Mouse (Mus musculus) heart, embryonic 11.5 days (tissue): ENCODE measurements around the gene 1110051M20Rik. TPM values are rescaled to one million over a fixed set of nuclear protein-coding genes. Genes with fewer than 3 reads are reported as not detected.

Experiments used
- ATAC-seq: fragments of 200-750 bp; cut with Nextera tagmentation; replicated peaks from 2 replicates; pipeline ENCODE4 v1.8.0; 2017; ENCODE audit warnings: moderate library complexity; ENCODE audit not compliant: insufficient number of reproducible peaks, low FRiP score, low TSS enrichment
- H3K27ac ChIP-seq: fragments of 300-500 bp; sonication (generic); 2 replicates; pipeline ENCODE4 v1.5.1; 2014; ENCODE audit warnings: mild to moderate bottlenecking, low read depth, low read length
- H3K27me3 ChIP-seq: fragments of 300-500 bp; sonication (generic); 2 replicates; pipeline ENCODE4 v1.6.1; 2014; ENCODE audit warnings: mild to moderate bottlenecking, low read length, mixed read lengths; ENCODE audit not compliant: control insufficient read depth, insufficient read depth
- H3K36me3 ChIP-seq: fragments of 300-500 bp; sonication (generic); 2 replicates; pipeline ENCODE4 v1.6.1; 2014; ENCODE audit warnings: mild to moderate bottlenecking, low read length, moderate library complexity, mixed read lengths; ENCODE audit not compliant: control insufficient read depth, insufficient read depth
- H3K4me1 ChIP-seq: fragments of 300-500 bp; sonication (generic); 2 replicates; pipeline ENCODE4 v1.6.1; 2014; ENCODE audit warnings: low read length; ENCODE audit not compliant: control insufficient read depth, insufficient read depth
- H3K4me2 ChIP-seq: fragments of 300-500 bp; sonication (generic); 2 replicates; pipeline ENCODE4 v1.6.1; 2014; ENCODE audit warnings: mild to moderate bottlenecking, moderate library complexity
- H3K4me3 ChIP-seq: fragments of 300-500 bp; sonication (generic); 2 replicates; pipeline ENCODE4 v1.5.1; 2014; ENCODE audit warnings: low read depth, low read length
- H3K9ac ChIP-seq: fragments of 300-500 bp; sonication (generic); 2 replicates; pipeline ENCODE4 v1.6.1; 2014; ENCODE audit warnings: mild to moderate bottlenecking, low read depth, low read length, moderate library complexity
- H3K9me3 ChIP-seq: fragments of 300-500 bp; sonication (generic); replicated peaks from 2 replicates; pipeline ENCODE4 v1.6.1; 2016; ENCODE audit warnings: low read length; ENCODE audit not compliant: control insufficient read depth
- WGBS: fragments of 180-500 bp; shearing (Covaris S2); extraction: QIAGEN DNeasy Blood & Tissue Kit; methylation state at CpG from one replicate; pipeline ENCODE4 v1.1.7; 2014; ENCODE audit not compliant: insufficient replicate concordance; 5-methylcytosine and 5-hydroxymethylcytosine counted together
- polyA plus RNA-seq: library from polyadenylated mRNA; unstranded; fragments of >200 nt; fragmentation: Nextera tagmentation; extraction: Ambion mirVana; gene quantifications from 2 replicates; pipeline ENCODE4 v1.2.1, GENCODE M21; 2014

1110051M20Rik gene
- polyA plus RNA-seq, 1 experiment from 2014 or later: 43.9 TPM

- Histone ChIP-seq H3K4me2 (no peak overlapping the region), H3K4me1 (peaks cover 34% of the 10 kb centered on the region), H3K9ac (peak overlapping the region; percentile 22; the same call in 1 of the 2 replicates), H3K9me3 (no peaks in the 10 kb centered on the region), H3K27me3 (no peaks in the 10 kb centered on the region), H3K36me3 (no peaks in the 10 kb centered on the region), H3K27ac (peak overlapping the region; percentile 62), H3K4me3 (no peak overlapping the region)
- WGBS: 37% methylated on average over 3 of the region's 3 CpGs
- ATAC-seq: no peak
Measured at GRCm38 (mm10) chr2:91461341-91461740, 16.8 kb upstream of the 1110051M20Rik start.

DNA sequence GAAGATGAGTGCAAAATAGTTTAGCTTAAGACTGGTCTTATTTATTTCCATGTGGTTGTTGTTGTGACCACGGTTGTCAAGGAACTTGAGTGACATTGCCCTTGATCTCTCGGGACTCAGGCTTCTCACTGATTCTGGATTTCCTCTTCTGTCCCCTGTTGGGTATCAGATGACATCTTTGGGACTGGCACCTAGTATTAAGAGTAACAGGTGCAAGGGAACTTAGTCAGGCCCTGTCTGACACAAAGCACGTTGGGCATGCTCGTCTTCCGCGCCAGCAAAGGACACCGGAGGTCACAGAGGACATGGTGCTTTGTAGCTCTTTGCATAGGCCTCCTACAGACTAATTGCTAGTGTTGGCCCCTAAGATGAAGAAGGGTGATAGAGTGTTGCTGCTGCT, 16.3 kb upstream of the 1110051M20Rik start:
- no peak for ATAC-seq
- 37% methylated on average over 7 of the region's 7 CpGs for WGBS
- H3K27me3 ChIP-seq: no peaks in the 10 kb centered on the region
- H3K27ac ChIP-seq: peak overlapping the region; percentile 62; the same call in 1 of the 2 replicates
- no peak overlapping the region for H3K4me3 ChIP-seq
- H3K4me2 ChIP-seq: no peak overlapping the region; the same call in 1 of the 2 replicates
- H3K9ac ChIP-seq: no peak overlapping the region
- H3K4me1 ChIP-seq: peaks cover 34% of the 10 kb centered on the region
- H3K36me3 ChIP-seq: no peaks in the 10 kb centered on the region
- H3K9me3 ChIP-seq: no peaks in the 10 kb centered on the region

DNA sequence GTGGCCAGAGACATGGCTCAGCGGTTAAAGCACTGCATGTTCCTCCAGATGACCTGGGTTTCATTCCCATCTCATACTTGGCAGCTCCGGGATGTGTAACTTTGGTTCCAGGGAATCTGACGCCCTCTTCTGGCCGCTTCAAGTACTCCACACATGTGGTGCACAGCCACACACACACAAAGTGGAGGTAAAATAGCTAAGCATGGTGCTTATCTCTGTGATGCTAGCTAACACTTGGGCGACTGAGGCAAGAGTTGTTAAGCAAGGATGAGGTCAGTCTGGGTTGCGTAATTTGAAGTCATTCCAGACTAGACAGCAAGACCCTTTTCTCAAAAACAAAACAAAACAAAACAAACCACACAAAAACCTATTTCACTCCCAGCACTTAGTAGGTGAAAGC, 15.6 kb upstream of the 1110051M20Rik start:
- no peaks in the 10 kb centered on the region for H3K27me3 ChIP-seq
- peaks cover 34% of the 10 kb centered on the region for H3K4me1 ChIP-seq
- no peaks in the 10 kb centered on the region for H3K9me3 ChIP-seq
- H3K27ac ChIP-seq: no peak overlapping the region
- ATAC-seq: no peak
- H3K36me3 ChIP-seq: no peaks in the 10 kb centered on the region
- no peak overlapping the region for H3K9ac ChIP-seq
- H3K4me2 ChIP-seq: no peak overlapping the region
- no peak overlapping the region for H3K4me3 ChIP-seq
- WGBS: 89% methylated on average over 6 of the region's 6 CpGs

DNA sequence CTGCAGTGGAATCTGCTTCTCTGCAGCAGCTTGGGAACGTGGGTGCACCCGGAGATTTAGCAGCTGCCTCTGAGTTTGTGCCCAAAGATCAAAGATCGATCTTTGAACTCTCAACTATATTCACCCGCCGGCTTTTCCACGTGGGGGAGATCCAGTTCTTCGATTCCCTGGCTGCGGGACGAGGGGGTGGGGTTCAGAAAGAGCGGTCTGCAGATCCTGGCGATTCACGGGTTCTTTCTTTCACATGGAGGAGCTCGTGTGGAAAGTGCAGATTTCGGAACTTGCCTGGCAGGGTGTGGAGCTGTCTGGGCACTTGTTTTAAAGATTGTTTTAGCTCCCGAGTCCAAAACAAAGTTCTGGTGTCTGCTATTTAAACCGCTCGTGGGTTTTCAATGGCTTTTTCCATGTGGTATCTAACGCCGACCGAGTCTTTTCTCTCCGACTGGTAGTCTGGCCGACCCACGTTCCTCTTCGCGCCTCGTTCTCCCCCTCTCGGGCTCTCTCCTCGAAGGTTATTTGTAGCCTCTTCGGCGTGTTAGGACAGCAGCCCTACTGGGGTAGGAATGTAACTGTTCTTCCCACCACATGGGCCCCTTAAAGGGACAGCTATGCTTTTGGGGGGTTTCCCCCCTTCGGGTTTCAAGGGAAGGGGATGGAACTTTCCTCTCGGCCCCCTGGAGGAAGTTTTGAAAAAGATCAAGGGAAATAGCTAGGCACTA, 14.3 kb upstream of the 1110051M20Rik start:
- H3K9me3 ChIP-seq: no peaks in the 10 kb centered on the region
- H3K4me1 ChIP-seq: peaks cover 34% of the 10 kb centered on the region
- H3K27me3 ChIP-seq: no peaks in the 10 kb centered on the region
- peak overlapping the region; percentile 86 for H3K9ac ChIP-seq
- H3K4me2 ChIP-seq: peak overlapping the region; percentile 95
- H3K27ac ChIP-seq: peak overlapping the region; percentile 91
- H3K4me3 ChIP-seq: peak overlapping the region; percentile 87
- ATAC-seq: no peak
- under 1% methylated on average over 32 of the region's 32 CpGs for WGBS
- no peaks in the 10 kb centered on the region for H3K36me3 ChIP-seq

DNA sequence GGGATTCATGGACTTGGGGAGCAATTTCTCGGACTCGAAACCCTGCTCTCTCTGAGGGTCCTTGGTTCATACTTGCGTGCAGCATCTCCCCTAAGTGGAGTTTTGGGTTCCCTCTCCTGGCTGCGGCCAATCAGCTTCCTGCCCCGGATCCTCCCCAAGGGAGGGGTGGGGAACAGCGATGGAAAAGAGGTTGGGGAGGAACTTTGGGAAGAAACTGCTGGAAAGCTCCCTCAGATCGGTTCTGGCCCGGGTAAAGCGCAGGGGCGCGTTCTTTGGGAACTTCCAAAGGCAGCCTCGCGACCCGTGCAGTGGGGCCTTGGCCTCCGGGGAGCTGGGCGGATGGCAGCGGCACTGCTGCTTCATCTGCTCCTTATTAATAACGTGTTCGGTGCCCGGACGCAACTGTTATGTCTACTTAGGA, 13.8 kb upstream of the 1110051M20Rik start:
- WGBS: under 1% methylated on average over 21 of the region's 21 CpGs
- ATAC-seq: peak; percentile 28; the same call in 1 of the 2 replicates
- Histone ChIP-seq H3K9me3 (no peaks in the 10 kb centered on the region), H3K4me1 (peaks cover 33% of the 10 kb centered on the region), H3K9ac (peak overlapping the region; percentile 86), H3K4me3 (peak overlapping the region; percentile 87), H3K36me3 (no peaks in the 10 kb centered on the region), H3K4me2 (peak overlapping the region; percentile 95), H3K27me3 (no peaks in the 10 kb centered on the region), H3K27ac (peak overlapping the region; percentile 91)

GRCm38 (mm10) chr2:91457656-91458251, 13.2 kb upstream of the 1110051M20Rik start:
- Histone ChIP-seq H3K27ac (peak overlapping the region; percentile 91), H3K36me3 (no peaks in the 10 kb centered on the region), H3K4me1 (peaks cover 29% of the 10 kb centered on the region), H3K9ac (peak overlapping the region; percentile 86), H3K4me3 (peak overlapping the region; percentile 87), H3K4me2 (peak overlapping the region; percentile 95), H3K9me3 (no peaks in the 10 kb centered on the region), H3K27me3 (no peaks in the 10 kb centered on the region)
- WGBS: under 1% methylated on average over 43 of the region's 45 CpGs
- peak; percentile 58 for ATAC-seq

DNA sequence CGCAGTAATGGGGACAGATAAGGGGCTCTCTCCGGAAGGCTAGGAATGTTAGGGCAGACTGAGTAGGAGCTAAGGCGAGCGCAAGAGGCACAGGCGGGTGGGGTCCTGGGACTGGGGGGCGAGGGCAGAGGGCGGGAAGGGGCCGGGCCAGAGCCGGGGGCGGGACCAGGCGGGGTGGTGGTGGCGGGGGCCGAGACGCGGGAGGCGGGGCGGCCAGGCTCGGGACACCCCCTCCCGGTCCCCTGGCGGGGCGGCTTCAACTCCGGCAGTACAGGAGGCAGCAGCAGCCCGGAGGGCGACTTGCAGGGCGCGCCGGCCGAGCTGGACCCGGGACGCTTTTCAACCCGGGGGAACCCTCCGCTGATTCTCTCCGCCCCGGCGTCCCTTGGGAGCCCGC, 12.8 kb upstream of the 1110051M20Rik start, which contains the start of gene Lrp4:
Lrp4 (plus strand) TSS at position 253 of the 397 bp plus-strand sequence.
- Histone ChIP-seq H3K36me3 (no peaks in the 10 kb centered on the region), H3K27me3 (no peaks in the 10 kb centered on the region), H3K4me1 (peaks cover 29% of the 10 kb centered on the region), H3K27ac (peak within 1 kb of the TSS; percentile 91), H3K9ac (peak within 1 kb of the TSS; percentile 86), H3K4me2 (peak within 1 kb of the TSS; percentile 95), H3K4me3 (peak within 1 kb of the TSS; percentile 87), H3K9me3 (no peaks in the 10 kb centered on the region)
- peak; percentile 70 for ATAC-seq
- WGBS: under 1% methylated on average over 26 of the region's 36 CpGs

GRCm38 (mm10) chr2:91456491-91457100, 12.1 kb upstream of the 1110051M20Rik start:
- WGBS: 47% methylated on average over 9 of the region's 9 CpGs
- H3K4me2 ChIP-seq: peak overlapping the region; percentile 95
- H3K4me3 ChIP-seq: peak overlapping the region; percentile 87
- peak overlapping the region; percentile 91; the same call in 1 of the 2 replicates for H3K27ac ChIP-seq
- no peaks in the 10 kb centered on the region for H3K9me3 ChIP-seq
- ATAC-seq: no peak
- H3K27me3 ChIP-seq: no peaks in the 10 kb centered on the region
- peaks cover 24% of the 10 kb centered on the region for H3K4me1 ChIP-seq
- no peaks in the 10 kb centered on the region for H3K36me3 ChIP-seq
- H3K9ac ChIP-seq: no peak overlapping the region
